Mouse (Mus musculus) myocyte (in vitro differentiated cells): ENCODE measurements at regions not wholly inside any gene's neighbourhood (a gene's known extent, or its start where the extent isn't known, plus 50 kb on each side); places are given as distances from the start of the nearest gene placed in this dataset.
A peak's percentile ranks its signal among the peaks of the same experiment; 100 is the strongest.

Experiments
- CEBPB ChIP-seq: IDR thresholded peaks from 2 replicates; pipeline ENCODE4 v1.6.1; 2011; ENCODE audit warnings: mild to moderate bottlenecking, moderate library complexity; ENCODE audit not compliant: poor library complexity, insufficient read depth, severe bottlenecking
- E2F4 ChIP-seq: IDR thresholded peaks from one replicate; pipeline ENCODE4 v1.6.1; 2011; ENCODE audit warnings: mild to moderate bottlenecking, control low read depth, moderate library complexity; ENCODE audit not compliant: insufficient read depth
- MAX ChIP-seq: IDR thresholded peaks from one replicate; pipeline ENCODE4 v1.6.1; 2011; ENCODE audit warnings: low read depth, mild to moderate bottlenecking, control low read depth
- MYOD1 ChIP-seq, 3 experiments: IDR thresholded peaks; one replicate each; pipeline ENCODE4 v1.6.1; 2011; ENCODE audit warnings: control low read depth in 2 of 3, low read depth in 2 of 3, mild to moderate bottlenecking in 2 of 3, moderate library complexity in 1 of 3; ENCODE audit not compliant: insufficient read length in 2 of 3, control insufficient read depth in 1 of 3
- MYOG ChIP-seq, 3 experiments: IDR thresholded peaks; one replicate each; pipeline ENCODE4 v1.6.1; 2011; ENCODE audit warnings: control low read depth in 2 of 3, low read depth in 2 of 3, mild to moderate bottlenecking in 2 of 3; ENCODE audit not compliant: insufficient read length in 2 of 3, control insufficient read depth in 1 of 3, insufficient read depth in 1 of 3
- POLR2A ChIP-seq: IDR thresholded peaks from one replicate; pipeline ENCODE4 v1.6.1; 2011; ENCODE audit warnings: low read depth, mild to moderate bottlenecking, control low read depth, moderate library complexity; ENCODE audit not compliant: insufficient read length
- TCF12 ChIP-seq: IDR thresholded peaks from one replicate; pipeline ENCODE4 v1.6.1; 2011; ENCODE audit warnings: mild to moderate bottlenecking, control low read depth; ENCODE audit not compliant: poor library complexity, insufficient read depth, severe bottlenecking
- TCF3 ChIP-seq: IDR thresholded peaks from one replicate; pipeline ENCODE4 v1.6.1; 2011; ENCODE audit warnings: low read depth, control low read depth; ENCODE audit not compliant: insufficient read length
- USF1 ChIP-seq: IDR thresholded peaks from one replicate; pipeline ENCODE4 v1.6.1; 2011; ENCODE audit warnings: low read depth, mild to moderate bottlenecking, control low read depth, moderate library complexity

GRCm38 (mm10) chr17:79501031-79501474 lies 110.6 kb upstream of the Rmdn2 start:
- TF ChIP-seq CEBPB = no peak
- no peak for TF ChIP-seq POLR2A
- TF ChIP-seq TCF12 = peak; percentile 56
- no peak for TF ChIP-seq MAX
- no peak for TF ChIP-seq E2F4
- TF ChIP-seq MYOD1 (IDR thresholded peaks at IDR 0.05; ENCODE audit: control insufficient read depth in 1 of 3, insufficient read length in 2 of 3, low read depth in 2 of 3) = peak in 2 of 3 experiments; percentile 11 to 71
- TF ChIP-seq USF1 = no peak
- TF ChIP-seq MYOG (IDR thresholded peaks at IDR 0.05; ENCODE audit: control insufficient read depth in 1 of 3, insufficient read depth in 1 of 3, insufficient read length in 2 of 3, low read depth in 2 of 3) = peak in 2 of 3 experiments; percentile 39 to 72
- no peak for TF ChIP-seq TCF3
